Mouse (Mus musculus): Measurements from ENCODE around the gene Fabp1.

DNA sequence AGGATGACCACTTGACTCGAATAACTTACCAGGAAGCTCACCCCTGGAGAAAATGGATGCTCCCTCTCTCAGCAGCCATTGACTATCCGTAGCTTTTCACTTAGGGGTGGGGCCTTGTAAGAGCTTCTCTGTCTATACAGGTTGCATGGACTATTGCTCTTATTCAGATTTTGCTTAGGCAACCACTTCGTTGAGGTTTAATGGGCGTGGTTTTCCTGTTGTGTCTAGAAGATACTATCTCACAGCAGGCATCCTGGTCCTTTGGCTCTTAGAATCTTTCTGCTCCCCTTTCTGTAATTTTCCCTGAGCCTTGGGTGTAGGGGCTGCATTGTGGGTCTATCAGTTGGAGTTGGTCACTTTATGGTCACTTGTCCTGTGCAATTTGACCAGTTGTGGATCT lies 21.9 kb downstream of the Fabp1 start:
- no peak for TF ChIP-seq ZNF384 (IDR thresholded peaks at IDR 0.05; ENCODE audit: low read depth, low read length)
- no peak for TF ChIP-seq MAFK (IDR thresholded peaks at IDR 0.05; ENCODE audit: insufficient read depth, low read depth, low read length)
- TF ChIP-seq CHD2 (IDR thresholded peaks at IDR 0.05; ENCODE audit: low read depth, low read length) = no peak
